Mouse (Mus musculus) bone marrow, adult 2 months (tissue): ENCODE data around the gene 4933428M09Rik.

ENCODE experiments used
- CTCF ChIP-seq: fragments of 200-500 bp; IDR thresholded peaks from 2 replicates; pipeline ENCODE4 v1.5.1; 2011; ENCODE audit warnings: low read length, control low read depth; ENCODE audit not compliant: control insufficient read depth, insufficient read depth
- POLR2A ChIP-seq: fragments of 200-500 bp; IDR thresholded peaks from 2 replicates; pipeline ENCODE4 v1.6.1; 2011; ENCODE audit warnings: low read depth, mild to moderate bottlenecking, control low read depth, low read length, borderline replicate concordance; ENCODE audit not compliant: control insufficient read depth

- TF ChIP-seq POLR2A (no peak), CTCF (no peak)
Observed at GRCm38 (mm10) chrX:139214765-139215164, 35.7 kb downstream of the 4933428M09Rik start.
